Mouse (Mus musculus) gastrocnemius, adult 8-10 months (tissue): ENCODE measurements at regions not wholly inside any gene's neighbourhood (a gene's known extent, or its start where the extent isn't known, plus 50 kb on each side); places are given as distances from the start of the nearest gene placed in this dataset.
"Not testable (repeated sequence)": the region's sequence is repeated elsewhere in the genome, so short reads cannot be mapped to it uniquely, and the experiment has no call there.

ENCODE experiments used
- DNase-seq, 2 experiments: peaks; one replicate each; pipeline ENCODE4 v3.0.0; 2022; ENCODE audit warnings: low spot score in 2 of 2

GRCm38 (mm10) chr10:99320797-99321196 lies 57.8 kb downstream of the Dusp6 start:
- DNase-seq: no peak

- no peak for DNase-seq
Observed at GRCm38 (mm10) chr10:99323358-99323757, 60.3 kb downstream of the Dusp6 start.

- no peak for DNase-seq
Observed at GRCm38 (mm10) chr10:99327501-99327900, 64.5 kb downstream of the Dusp6 start.

GRCm38 (mm10) chr10:99328568-99328967 lies 65.5 kb downstream of the Dusp6 start:
- no peak for DNase-seq

- DNase-seq: no peak
Observed at GRCm38 (mm10) chr10:99329469-99329868, 66.4 kb downstream of the Dusp6 start.

GRCm38 (mm10) chr10:99330519-99330918 lies 67.5 kb downstream of the Dusp6 start:
- DNase-seq: no peak

GRCm38 (mm10) chr10:99331876-99332275 lies 68.8 kb downstream of the Dusp6 start:
- no peak for DNase-seq

GRCm38 (mm10) chr10:99333831-99334230 lies 70.8 kb downstream of the Dusp6 start:
- DNase-seq: no peak

- DNase-seq: no peak
Observed at GRCm38 (mm10) chr10:99336091-99336490, 73.1 kb downstream of the Dusp6 start.

GRCm38 (mm10) chr10:99338790-99339189 lies 75.8 kb downstream of the Dusp6 start:
- DNase-seq: not testable (repeated sequence)

GRCm38 (mm10) chr10:99339291-99339912 lies 76.4 kb downstream of the Dusp6 start:
- peak; percentile 79 to 87 for DNase-seq

GRCm38 (mm10) chr10:99340057-99340456 lies 77.0 kb downstream of the Dusp6 start:
- not testable (repeated sequence) for DNase-seq

GRCm38 (mm10) chr10:99349125-99349716 lies 86.2 kb downstream of the Dusp6 start:
- DNase-seq: no peak

- peak in 1 of 2 experiments; percentile 4 for DNase-seq
Observed at GRCm38 (mm10) chr10:99353541-99354292, 90.7 kb downstream of the Dusp6 start.

- DNase-seq: no peak
Observed at GRCm38 (mm10) chr10:99354352-99354751, 91.3 kb downstream of the Dusp6 start.

- no peak for DNase-seq
Observed at GRCm38 (mm10) chr10:99355303-99355702, 92.3 kb downstream of the Dusp6 start.

- DNase-seq: no peak
Observed at GRCm38 (mm10) chr10:99356221-99356620, 93.2 kb downstream of the Dusp6 start.

- DNase-seq: no peak
Observed at GRCm38 (mm10) chr10:99356883-99357282, 93.9 kb downstream of the Dusp6 start.

- DNase-seq: no peak
Observed at GRCm38 (mm10) chr10:99357347-99357746, 94.3 kb downstream of the Dusp6 start.

GRCm38 (mm10) chr10:99358256-99358655 lies 95.2 kb downstream of the Dusp6 start:
- no peak for DNase-seq

GRCm38 (mm10) chr10:99359439-99359866 lies 96.4 kb downstream of the Dusp6 start:
- no peak for DNase-seq

- not testable (repeated sequence) for DNase-seq
Observed at GRCm38 (mm10) chr10:99360601-99361000, 97.6 kb downstream of the Dusp6 start.

GRCm38 (mm10) chr10:99366162-99366561 lies 103.1 kb downstream of the Dusp6 start:
- no peak for DNase-seq
